ENCODE assay signal across 8 mouse cellular contexts in genomic region chr13:4943046-4943445, GRCm38 (mm10).
DNase-seq lines count a peak whose midpoint lies in the region; ATAC-seq and TF ChIP-seq lines count a peak whose summit lies in the region.

No protein-coding gene starts in this region.

- ATAC-seq in heart, embryonic 13.5 days (ENCODE audit: extremely low read depth, insufficient number of reproducible peaks, low FRiP score, low TSS enrichment), result no peak
- ATAC-seq in hindbrain, embryonic 12.5 days (ENCODE audit: low FRiP score), result 0 out of 2 replicates have a peak, but pooled peaks have one; percentile 41
- ATAC-seq in midbrain, embryonic 11.5 days (ENCODE audit: low FRiP score), result peak; percentile 40

- no peak for TF ChIP-seq CTCF in bone marrow, adult 2 months (IDR thresholded peaks at IDR 0.05; ENCODE audit: control insufficient read depth, insufficient read depth, low read length)

- H3K36me3 ChIP-seq in heart, embryonic 13.5 days, result no peaks in the 10 kb centered on the region
- H3K36me3 ChIP-seq in hindbrain, embryonic 12.5 days, result no peaks in the 10 kb centered on the region
- H3K36me3 ChIP-seq in midbrain, embryonic 11.5 days (ENCODE audit: control insufficient read depth, insufficient read depth, low read length), result no peaks in the 10 kb centered on the region

- no peak for TF ChIP-seq POLR2A in bone marrow, adult 2 months (IDR thresholded peaks at IDR 0.05; ENCODE audit: borderline replicate concordance, control insufficient read depth, low read depth, low read length)

- no peaks in the 10 kb centered on the region for H3K27me3 ChIP-seq in heart, embryonic 13.5 days (replicated peaks)
- no peaks in the 10 kb centered on the region for H3K27me3 ChIP-seq in hindbrain, embryonic 12.5 days
- no peaks in the 10 kb centered on the region for H3K27me3 ChIP-seq in midbrain, embryonic 11.5 days (ENCODE audit: control insufficient read depth, insufficient read depth, low read length)

- peak overlapping the region; percentile 65 for H3K4me2 ChIP-seq in heart, embryonic 13.5 days
- H3K4me2 ChIP-seq in hindbrain, embryonic 12.5 days (replicated peaks), result peak overlapping the region; percentile 48
- H3K4me2 ChIP-seq in midbrain, embryonic 11.5 days, result peak overlapping the region; percentile 40

- no peaks in the 10 kb centered on the region for H3K4me1 ChIP-seq in heart, embryonic 13.5 days
- H3K4me1 ChIP-seq in bone marrow, adult 2 months (ENCODE audit: control insufficient read depth, insufficient read depth, low read length), result no peaks in the 10 kb centered on the region
- H3K4me1 ChIP-seq in hindbrain, embryonic 12.5 days, result no peaks in the 10 kb centered on the region
- no peaks in the 10 kb centered on the region for H3K4me1 ChIP-seq in midbrain, embryonic 11.5 days (ENCODE audit: control insufficient read depth, insufficient read depth, low read length)

- peak overlapping the region; percentile 51 for H3K4me3 ChIP-seq in heart, embryonic 13.5 days
- peak overlapping the region; percentile 7 for H3K4me3 ChIP-seq in bone marrow, adult 2 months (replicated peaks; ENCODE audit: control insufficient read depth, low read depth, low read length)
- H3K4me3 ChIP-seq in hindbrain, embryonic 12.5 days, result peak overlapping the region; percentile 32
- H3K4me3 ChIP-seq in midbrain, embryonic 11.5 days (ENCODE audit: low read depth, low read length), result peak overlapping the region; percentile 22; the same call in 1 of the 2 replicates

- H3K9ac ChIP-seq in heart, embryonic 13.5 days, result peak overlapping the region; percentile 68
- H3K9ac ChIP-seq in hindbrain, embryonic 12.5 days, result peak overlapping the region; percentile 47
- no peak overlapping the region for H3K9ac ChIP-seq in midbrain, embryonic 11.5 days (ENCODE audit: low read length)

- H3K27ac ChIP-seq in heart, embryonic 13.5 days (replicated peaks), result no peak overlapping the region
- no peak overlapping the region for H3K27ac ChIP-seq in bone marrow, adult 2 months (ENCODE audit: control insufficient read depth, insufficient read depth, low read depth, low read length, poor library complexity)
- no peak overlapping the region for H3K27ac ChIP-seq in hindbrain, embryonic 12.5 days
- H3K27ac ChIP-seq in midbrain, embryonic 11.5 days (ENCODE audit: low read depth, low read length), result no peak overlapping the region

- 19% methylated on average over 7 of the region's 7 CpGs for WGBS in heart, embryonic 13.5 days
- WGBS in bone marrow, adult 2 months, result 13% methylated on average over 7 of the region's 7 CpGs
- 42% methylated on average over 7 of the region's 7 CpGs for WGBS in hindbrain, embryonic 12.5 days
- WGBS in midbrain, embryonic 11.5 days, result 36% methylated on average over 7 of the region's 7 CpGs

- no peak for DNase-seq in heart, adult 11 months
- peak; percentile 86 for DNase-seq in midbrain, embryonic 11.5 days (ENCODE audit: low spot score, missing footprints)
- no peak for DNase-seq in adrenal gland, postnatal 10 days
- DNase-seq in spleen, postnatal 14 days (ENCODE audit: low spot score in 2 of 2), result no peak
- no peak for DNase-seq in layer of hippocampus, postnatal 10 days (ENCODE audit: low spot score in 2 of 2)

- no peaks in the 10 kb centered on the region for H3K9me3 ChIP-seq in heart, embryonic 13.5 days
- H3K9me3 ChIP-seq in hindbrain, embryonic 12.5 days (replicated peaks), result no peaks in the 10 kb centered on the region
- no peaks in the 10 kb centered on the region for H3K9me3 ChIP-seq in midbrain, embryonic 11.5 days (ENCODE audit: control insufficient read depth, low read length)
